Mouse (Mus musculus) liver, embryonic 14.5 days (tissue): ENCODE measurements around the gene Aldob. TPM values are rescaled to one million over a fixed set of nuclear protein-coding genes. Genes with fewer than 3 reads are reported as not detected.

ENCODE experiments used
- ATAC-seq: fragments of 200-750 bp; cut with Nextera tagmentation; 2 replicates; pipeline ENCODE4 v1.8.0; 2017; ENCODE audit warnings: moderate number of reproducible peaks, mild to moderate bottlenecking, moderate library complexity; ENCODE audit not compliant: insufficient read depth
- DNase-seq, 3 experiments: peaks; one replicate each; pipeline ENCODE4 v3.0.0-alpha.2; 2012 to 2013; ENCODE audit warnings: low read depth in 3 of 3, low spot score in 3 of 3
- H3K27ac ChIP-seq: fragments of 300-500 bp; sonication (generic); 2 replicates; pipeline ENCODE4 v1.5.1; 2014; ENCODE audit warnings: moderate library complexity, mild to moderate bottlenecking, control low read depth, inconsistent platforms
- H3K27me3 ChIP-seq: fragments of 300-500 bp; sonication (generic); 2 replicates; pipeline ENCODE4 v1.6.1; 2014; ENCODE audit warnings: mild to moderate bottlenecking, low read length, moderate library complexity; ENCODE audit not compliant: control insufficient read depth, insufficient read depth
- H3K36me3 ChIP-seq: fragments of 300-500 bp; sonication (generic); replicated peaks from 2 replicates; pipeline ENCODE4 v1.6.1; 2014; ENCODE audit warnings: low read depth; ENCODE audit not compliant: control insufficient read depth, insufficient read depth
- H3K4me1 ChIP-seq, 2 experiments: fragments of 200-500 bp in 1 of 2; fragments of 300-500 bp in 1 of 2; sonication (generic) in 1 of 2; replicated peaks; 2 replicates each; pipeline ENCODE4 v1.6.1; 2012 to 2014; ENCODE audit warnings: antibody characterized with exemption in 1 of 2, inconsistent platforms in 1 of 2, low read length in 1 of 2; ENCODE audit not compliant: control insufficient read depth in 2 of 2, insufficient read depth in 2 of 2
- H3K4me2 ChIP-seq: fragments of 300-500 bp; sonication (generic); 2 replicates; pipeline ENCODE4 v1.6.1; 2014; ENCODE audit warnings: low read depth, mild to moderate bottlenecking, control low read depth, moderate library complexity
- H3K4me3 ChIP-seq, 2 experiments: fragments of 200-500 bp in 1 of 2; fragments of 300-500 bp in 1 of 2; sonication (generic) in 1 of 2; 2 replicates each; pipeline ENCODE4 v1.5.1; 2012 to 2014; ENCODE audit warnings: low read depth in 2 of 2, low read length in 2 of 2, mild to moderate bottlenecking in 2 of 2, control low read depth in 1 of 2, inconsistent platforms in 1 of 2, moderate library complexity in 1 of 2; ENCODE audit not compliant: insufficient read depth in 1 of 2
- H3K9ac ChIP-seq: fragments of 300-500 bp; sonication (generic); replicated peaks from 2 replicates; pipeline ENCODE4 v1.6.1; 2014; ENCODE audit warnings: mild to moderate bottlenecking, control low read depth, moderate library complexity
- H3K9me3 ChIP-seq: fragments of 300-500 bp; sonication (generic); 2 replicates; pipeline ENCODE4 v1.6.1; 2016; ENCODE audit warnings: low read length, mixed read lengths; ENCODE audit not compliant: control insufficient read depth
- CTCF ChIP-seq: IDR thresholded peaks from 2 replicates; pipeline ENCODE4 v1.5.1; 2016; ENCODE audit warnings: antibody characterized with exemption, low read depth, control low read depth
- EP300 ChIP-seq: IDR thresholded peaks from 2 replicates; pipeline ENCODE4 v1.6.1; 2016; ENCODE audit warnings: antibody characterized with exemption, low read depth
- WGBS: fragments of 180-500 bp; shearing (Covaris S2); extraction: QIAGEN DNeasy Blood & Tissue Kit; methylation state at CpG from one replicate; pipeline ENCODE4 v1.1.7; 2014; ENCODE audit not compliant: insufficient replicate concordance; 5-methylcytosine and 5-hydroxymethylcytosine counted together
- polyA plus RNA-seq, 2 experiments: library from polyadenylated mRNA; depleted of rRNA in 1 of 2; stranded (reverse) in 1 of 2; unstranded in 1 of 2; fragments of >200 nt; fragmentation: Nextera tagmentation in 1 of 2; extraction: Ambion mirVana in 1 of 2; gene quantifications; 2 replicates each; pipeline versions ENCODE4 v1.2.1 to v1.2.3; 2012 to 2014

Aldob gene
- polyA plus RNA-seq, 2 experiments = 103 to 240 TPM

DNA sequence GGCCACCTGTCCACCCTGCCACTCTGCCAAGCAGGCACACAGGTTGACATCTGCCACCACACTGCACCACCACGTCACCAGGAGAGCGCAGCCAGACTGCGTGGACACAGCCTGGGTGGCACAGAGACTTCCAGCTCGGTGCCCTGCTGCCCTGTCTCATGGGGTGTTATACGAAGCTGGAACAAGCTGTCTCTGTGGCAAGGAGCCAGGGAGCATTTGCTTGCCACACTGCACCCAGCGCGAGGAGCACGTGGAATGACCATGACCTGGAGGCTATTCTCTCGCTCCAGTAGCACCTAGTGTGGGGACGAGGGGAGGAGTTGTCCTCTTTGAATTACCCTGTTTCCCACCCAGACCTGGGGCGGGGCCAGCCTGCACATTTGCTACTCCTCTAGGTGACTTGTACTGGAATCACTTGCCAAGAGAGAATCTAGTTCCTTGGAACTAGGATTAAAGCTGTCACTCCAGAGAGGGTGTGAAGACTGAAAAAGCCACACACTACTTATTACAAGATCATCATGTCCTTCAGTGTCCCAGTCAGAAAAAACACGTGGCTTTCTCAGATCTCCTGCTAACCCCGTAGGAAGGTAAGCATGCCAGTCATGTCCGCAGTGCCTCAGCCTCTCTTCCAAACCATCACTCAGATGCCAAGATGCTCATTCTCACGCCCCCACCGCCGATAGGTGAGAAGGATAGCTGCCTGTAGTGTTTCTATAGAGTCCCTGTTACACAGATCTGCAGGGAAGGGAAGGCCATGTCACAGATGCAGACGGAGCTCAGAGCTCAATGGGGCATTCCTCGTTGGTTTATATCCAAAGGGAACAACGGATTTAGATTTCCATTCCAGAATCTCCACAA lies 10.8 kb upstream of the Aldob start:
- H3K27ac ChIP-seq = no peak overlapping the region
- TF ChIP-seq CTCF (no peak), EP300 (no peak)
- no peaks in the 10 kb centered on the region for H3K9me3 ChIP-seq
- DNase-seq (no peak), ATAC-seq (peak; percentile 51)
- WGBS = 56% methylated on average over 20 of the region's 20 CpGs
- H3K27me3 ChIP-seq = no peaks in the 10 kb centered on the region
- no peak overlapping the region for H3K4me2 ChIP-seq
- H3K9ac ChIP-seq = no peak overlapping the region
- no peak overlapping the region for H3K4me3 ChIP-seq
- peaks cover 0 to 6% of the 10 kb centered on the region in 2 experiments; a peak in 1 of 4 replicates for H3K4me1 ChIP-seq
- no peaks in the 10 kb centered on the region for H3K36me3 ChIP-seq

DNA sequence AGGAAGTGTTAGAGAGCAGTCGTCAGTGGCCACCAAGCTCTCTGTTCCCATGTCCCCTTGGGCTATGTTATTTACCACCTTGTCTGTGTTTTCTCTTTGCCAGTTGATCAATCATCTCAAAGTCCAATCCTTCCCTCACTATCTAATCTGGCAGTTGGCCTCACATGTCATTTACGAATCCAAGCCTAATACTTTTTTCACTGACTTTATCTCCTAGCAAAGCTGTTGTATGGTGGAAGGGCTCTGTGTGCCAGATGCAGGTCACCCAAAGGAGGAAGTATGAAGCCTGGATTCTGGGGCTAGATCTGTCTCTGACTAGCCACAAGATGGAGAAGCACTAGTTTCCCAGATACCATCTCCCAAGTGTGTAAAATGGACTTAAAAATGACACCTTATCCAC lies 8.8 kb upstream of the Aldob start:
- H3K9me3 ChIP-seq = no peaks in the 10 kb centered on the region
- H3K4me2 ChIP-seq = no peak overlapping the region
- H3K4me3 ChIP-seq = no peak overlapping the region
- DNase-seq = no peak
- no peak overlapping the region for H3K9ac ChIP-seq
- peak; percentile 28; the same call in 1 of the 2 replicates for ATAC-seq
- H3K4me1 ChIP-seq = peaks cover 0 to 7% of the 10 kb centered on the region in 2 experiments; a peak in 1 of 4 replicates
- H3K27me3 ChIP-seq = no peaks in the 10 kb centered on the region
- no peak for TF ChIP-seq CTCF
- TF ChIP-seq EP300 = no peak
- H3K36me3 ChIP-seq = no peaks in the 10 kb centered on the region
- no peak overlapping the region for H3K27ac ChIP-seq
- WGBS = 18% methylated on average over 2 of the region's 2 CpGs

DNA sequence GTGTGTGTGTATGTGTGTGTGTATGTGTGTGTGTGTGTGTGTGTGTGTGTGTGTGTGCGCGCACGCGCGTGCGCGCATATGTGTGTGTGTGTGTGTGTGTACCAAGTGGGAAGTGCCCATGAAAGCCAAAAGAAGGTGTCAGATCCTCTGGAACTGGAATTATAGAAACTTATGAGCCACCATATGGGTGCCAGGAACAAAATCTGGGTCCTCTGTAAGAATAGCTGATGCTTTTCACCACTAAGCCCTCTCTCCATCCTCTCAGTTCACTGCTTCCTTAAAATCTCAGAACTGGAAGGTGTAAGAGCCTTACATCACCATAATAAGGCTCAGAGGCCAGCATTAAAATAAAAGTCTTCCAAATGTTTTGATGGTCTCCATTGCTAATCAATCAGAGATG lies 8.0 kb upstream of the Aldob start:
- ATAC-seq = no peak
- no peak overlapping the region for H3K4me3 ChIP-seq
- WGBS = 93% methylated on average over 7 of the region's 7 CpGs
- no peak for TF ChIP-seq EP300
- no peaks in the 10 kb centered on the region for H3K9me3 ChIP-seq
- no peaks in the 10 kb centered on the region for H3K36me3 ChIP-seq
- H3K27ac ChIP-seq = no peak overlapping the region
- DNase-seq = no peak
- no peaks in the 10 kb centered on the region for H3K27me3 ChIP-seq
- no peak overlapping the region for H3K9ac ChIP-seq
- H3K4me1 ChIP-seq = peaks cover 0 to 7% of the 10 kb centered on the region in 2 experiments; a peak in 1 of 4 replicates
- H3K4me2 ChIP-seq = no peak overlapping the region

DNA sequence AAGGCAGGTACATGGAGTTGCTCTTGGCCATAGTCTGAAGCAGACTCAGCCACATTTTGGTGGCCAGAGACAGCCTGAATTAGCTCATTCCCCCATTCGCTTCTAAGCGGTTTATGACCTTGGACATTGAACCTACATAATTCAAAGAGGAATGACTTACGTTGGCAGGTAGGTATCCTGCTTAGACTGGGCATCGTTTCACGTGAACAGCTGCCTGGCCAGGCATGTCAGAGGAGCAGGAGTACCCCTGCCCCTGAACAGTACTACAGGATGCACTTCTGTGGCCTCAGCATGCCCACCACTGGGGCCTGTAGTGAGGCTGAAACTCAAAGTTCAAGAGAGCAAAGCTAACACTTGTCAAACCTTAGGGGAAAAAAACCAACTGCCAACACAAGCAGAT lies 4.0 kb upstream of the Aldob start:
- H3K36me3 ChIP-seq = no peaks in the 10 kb centered on the region
- H3K9ac ChIP-seq = no peak overlapping the region
- no peak overlapping the region for H3K4me2 ChIP-seq
- no peak overlapping the region for H3K4me3 ChIP-seq
- TF ChIP-seq CTCF = no peak
- no peaks in the 10 kb centered on the region for H3K9me3 ChIP-seq
- no peak overlapping the region for H3K27ac ChIP-seq
- WGBS = 58% methylated on average over 5 of the region's 5 CpGs
- 0 out of 2 replicates have a peak, but pooled peaks have one; percentile 29 for ATAC-seq
- DNase-seq = no peak
- peaks cover 0 to 4% of the 10 kb centered on the region in 2 experiments; a peak in 1 of 4 replicates for H3K4me1 ChIP-seq
- H3K27me3 ChIP-seq = no peaks in the 10 kb centered on the region

DNA sequence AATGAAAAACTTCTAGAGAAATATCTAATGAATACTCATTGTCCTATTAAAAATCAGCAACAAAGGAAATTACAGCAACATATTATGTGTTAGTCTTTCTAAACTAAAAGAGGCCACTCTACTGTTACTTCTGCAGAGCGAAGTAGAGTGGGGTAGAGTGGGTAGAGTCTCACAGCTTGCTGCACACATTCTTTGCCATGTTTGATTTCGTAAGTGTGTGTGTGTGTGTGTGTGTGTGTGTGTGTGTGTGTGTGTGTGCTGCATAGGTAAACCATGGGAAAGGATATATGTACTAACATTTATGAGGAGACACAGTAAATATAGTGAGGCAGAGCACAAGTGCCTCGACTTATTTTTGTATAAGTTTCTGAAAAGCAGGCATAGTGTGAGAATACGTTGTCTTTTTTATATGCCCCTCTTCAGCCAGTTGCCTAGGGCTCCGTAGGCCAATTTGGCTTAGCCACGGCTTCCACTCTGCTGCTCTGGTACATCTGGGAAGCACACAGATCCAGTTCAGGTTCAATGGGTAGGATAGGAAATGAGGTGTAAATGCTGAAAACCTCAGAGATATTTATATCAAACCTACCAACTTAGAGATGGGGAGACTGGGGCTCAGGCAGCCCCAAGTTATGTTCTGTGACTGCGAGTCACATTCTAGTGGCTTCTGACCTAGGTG lies 1.7 kb downstream of the Aldob start:
- WGBS = 56% methylated on average over 7 of the region's 7 CpGs
- peak overlapping the region; percentile 47 for H3K27ac ChIP-seq
- TF ChIP-seq EP300 (no peak), CTCF (no peak)
- no peaks in the 10 kb centered on the region for H3K9me3 ChIP-seq
- no peaks in the 10 kb centered on the region for H3K27me3 ChIP-seq
- no peak for DNase-seq
- H3K36me3 ChIP-seq = no peaks in the 10 kb centered on the region
- ATAC-seq = peak; percentile 44; the same call in 1 of the 2 replicates
- H3K4me3 ChIP-seq = peak overlapping the region; percentile 29 to 41; a peak in 3 of 4 replicates
- no peaks in the 10 kb centered on the region for H3K4me1 ChIP-seq
- no peak overlapping the region for H3K9ac ChIP-seq
- peak overlapping the region; percentile 49 for H3K4me2 ChIP-seq
